Mouse (Mus musculus) thymus, adult 2 months (tissue): Measurements from ENCODE around the gene Tasp1. TPM values are rescaled to one million over a fixed set of nuclear protein-coding genes. Genes with fewer than 3 reads are reported as not detected.

Experiments
- DNase-seq: peaks from one replicate; pipeline ENCODE4 v3.0.0; 2021
- H3K27ac ChIP-seq: fragments of 200-500 bp; 2 replicates; pipeline ENCODE4 v1.5.1; 2012; ENCODE audit warnings: low read length, control low read depth; ENCODE audit not compliant: control insufficient read depth, insufficient read depth
- H3K27me3 ChIP-seq: fragments of 200-500 bp; 2 replicates; pipeline ENCODE4 v1.6.1; 2012; ENCODE audit warnings: mild to moderate bottlenecking, low read length, moderate library complexity, mixed read lengths; ENCODE audit not compliant: control insufficient read depth, insufficient read depth
- H3K36me3 ChIP-seq: fragments of 200-500 bp; 2 replicates; pipeline ENCODE4 v1.6.1; 2012; ENCODE audit warnings: mild to moderate bottlenecking, low read length, moderate library complexity; ENCODE audit not compliant: control insufficient read depth, insufficient read depth
- H3K4me1 ChIP-seq: fragments of 200-500 bp; replicated peaks from 2 replicates; pipeline ENCODE4 v1.6.1; 2012; ENCODE audit warnings: low read length; ENCODE audit not compliant: control insufficient read depth, insufficient read depth
- H3K4me3 ChIP-seq: fragments of 200-500 bp; 2 replicates; pipeline ENCODE4 v1.5.1; 2012; ENCODE audit warnings: mild to moderate bottlenecking, low read length, control low read depth, moderate library complexity; ENCODE audit not compliant: control insufficient read depth, insufficient read depth
- CTCF ChIP-seq: fragments of 200-500 bp; IDR thresholded peaks from 2 replicates; pipeline ENCODE4 v1.5.1; 2012; ENCODE audit warnings: mild to moderate bottlenecking, control low read depth, low read length, moderate library complexity, borderline replicate concordance; ENCODE audit not compliant: control insufficient read depth, poor library complexity, insufficient read depth; ENCODE audit errors: extremely low read depth
- POLR2A ChIP-seq: fragments of 200-500 bp; IDR thresholded peaks from 2 replicates; pipeline ENCODE4 v1.6.1; 2012; ENCODE audit warnings: mild to moderate bottlenecking, low read length, control low read depth, moderate library complexity; ENCODE audit not compliant: control insufficient read depth, poor library complexity, insufficient read depth; ENCODE audit errors: extremely low read depth
- WGBS: fragments of 180-500 bp; shearing (Covaris S2); methylation state at CpG from one replicate; pipeline ENCODE4 v1.1.7; 2018; 5-methylcytosine and 5-hydroxymethylcytosine counted together
- polyA plus RNA-seq: library from polyadenylated mRNA; depleted of rRNA; stranded (reverse); fragments of >200 nt; gene quantifications from 2 replicates; pipeline ENCODE4 v1.2.3, GENCODE M21; 2012

Gene Tasp1
- polyA plus RNA-seq, 1 experiment: 7.1 TPM

- TF ChIP-seq CTCF (no peak), POLR2A (no peak)
- H3K4me1 ChIP-seq: no peaks in the 10 kb centered on the region
- H3K36me3 ChIP-seq: no peaks in the 10 kb centered on the region
- H3K27ac ChIP-seq: no peak overlapping the region
- H3K4me3 ChIP-seq: no peak overlapping the region
- no peak for DNase-seq
- no peaks in the 10 kb centered on the region for H3K27me3 ChIP-seq
These were observed 175.1 kb downstream of the Tasp1 start for GRCm38 (mm10) chr2:139891405-139892089.

DNA sequence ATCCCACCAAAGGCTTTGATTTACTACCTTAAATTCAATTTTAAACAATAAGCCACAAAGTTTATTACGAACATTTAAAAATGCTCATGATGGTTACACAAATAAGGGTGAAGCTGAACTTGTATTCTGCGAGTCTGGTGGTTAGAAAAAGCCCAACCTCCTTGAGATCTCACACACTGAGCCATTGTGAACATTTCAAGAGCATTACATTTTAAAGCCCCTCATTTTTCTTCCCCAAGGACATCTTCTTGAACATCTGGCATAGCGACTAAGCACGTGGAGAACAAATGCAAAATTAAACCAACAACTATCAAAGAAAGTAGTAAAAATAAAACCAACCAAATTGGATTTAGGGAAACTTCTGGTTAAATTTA lies 182.4 kb downstream of the Tasp1 start:
- no peak overlapping the region for H3K27ac ChIP-seq
- DNase-seq: no peak
- WGBS: 98% methylated on average over 4 of the region's 4 CpGs

DNA sequence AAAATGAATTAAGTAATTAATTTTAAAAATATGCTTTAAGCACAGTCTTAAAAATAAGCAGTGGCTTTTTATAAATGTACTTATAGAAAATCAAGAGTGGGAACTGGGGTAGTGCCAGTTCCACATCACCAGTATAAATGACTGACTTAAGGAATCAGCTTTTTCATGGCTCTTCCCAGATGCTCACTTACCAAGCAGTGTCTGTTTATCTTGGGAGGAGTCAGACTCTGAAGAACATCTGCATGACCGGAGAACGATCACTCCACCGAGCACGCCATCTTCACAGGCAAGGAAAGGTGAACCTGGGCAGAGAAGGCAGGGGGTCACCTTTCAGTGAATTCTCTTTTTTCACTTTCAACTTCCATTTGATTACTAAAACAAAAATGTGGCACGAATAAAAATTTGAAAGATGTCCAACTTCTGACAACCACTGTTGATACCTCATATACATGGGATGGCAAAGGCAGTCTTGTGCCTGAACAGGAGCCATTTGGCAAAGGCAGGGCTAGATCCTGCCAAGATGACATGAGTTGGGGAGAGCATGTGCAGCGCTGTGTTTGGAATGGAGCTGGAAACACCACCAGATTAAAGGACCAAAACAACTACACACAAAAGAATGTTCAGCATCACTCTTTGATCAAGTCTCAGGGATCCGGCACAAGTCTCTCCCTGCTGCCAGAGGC lies 182.9 kb downstream of the Tasp1 start:
- TF ChIP-seq POLR2A (no peak), CTCF (no peak)
- 95% methylated on average over 7 of the region's 7 CpGs for WGBS
- no peak for DNase-seq

More for the DNA sequence above, 182.4 kb downstream of the Tasp1 start:
- Histone ChIP-seq H3K27me3 (no peaks in the 10 kb centered on the region), H3K4me3 (no peak overlapping the region), H3K4me1 (no peaks in the 10 kb centered on the region), H3K36me3 (peaks cover 9% of the 10 kb centered on the region; the same call in 1 of the 2 replicates)
- TF ChIP-seq POLR2A: no peak
- no peak for TF ChIP-seq CTCF

DNA sequence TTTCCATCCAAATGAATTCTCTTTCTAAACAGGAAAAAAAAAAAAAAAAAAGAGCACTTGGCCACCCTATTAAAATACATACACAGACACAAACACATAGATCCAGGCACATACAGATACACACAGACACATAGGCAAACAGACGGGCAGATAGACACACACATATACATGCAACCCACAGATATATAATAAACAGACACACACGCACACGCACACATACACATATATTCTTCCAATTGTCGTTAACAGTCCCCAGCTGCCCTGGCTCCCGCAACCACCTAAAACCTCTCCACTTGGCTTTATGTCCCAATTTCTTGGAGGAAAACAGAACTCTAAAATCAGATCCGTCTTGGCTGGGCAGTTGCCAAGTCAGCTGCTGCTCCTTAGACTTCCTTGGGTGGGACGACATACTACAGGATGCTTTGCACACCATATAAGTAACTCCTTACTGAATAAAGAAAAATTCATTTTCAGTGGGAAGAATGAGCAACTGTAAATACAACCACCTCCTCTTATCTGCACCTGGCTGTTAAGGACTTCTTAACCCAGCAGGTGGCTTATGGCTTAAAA lies 188.5 kb downstream of the Tasp1 start:
- H3K27me3 ChIP-seq: no peaks in the 10 kb centered on the region
- H3K36me3 ChIP-seq: peaks cover 9% of the 10 kb centered on the region; the same call in 1 of the 2 replicates
- H3K4me3 ChIP-seq: no peak overlapping the region
- H3K27ac ChIP-seq: no peak overlapping the region
- H3K4me1 ChIP-seq: no peaks in the 10 kb centered on the region
- DNase-seq: no peak
- TF ChIP-seq CTCF (no peak), POLR2A (no peak)
- WGBS: 97% methylated on average over 7 of the region's 7 CpGs

More for the DNA sequence above, 182.9 kb downstream of the Tasp1 start:
- Histone ChIP-seq H3K4me1 (no peaks in the 10 kb centered on the region), H3K4me3 (no peak overlapping the region), H3K27ac (no peak overlapping the region), H3K27me3 (no peaks in the 10 kb centered on the region), H3K36me3 (peaks cover 9% of the 10 kb centered on the region; the same call in 1 of the 2 replicates)

DNA sequence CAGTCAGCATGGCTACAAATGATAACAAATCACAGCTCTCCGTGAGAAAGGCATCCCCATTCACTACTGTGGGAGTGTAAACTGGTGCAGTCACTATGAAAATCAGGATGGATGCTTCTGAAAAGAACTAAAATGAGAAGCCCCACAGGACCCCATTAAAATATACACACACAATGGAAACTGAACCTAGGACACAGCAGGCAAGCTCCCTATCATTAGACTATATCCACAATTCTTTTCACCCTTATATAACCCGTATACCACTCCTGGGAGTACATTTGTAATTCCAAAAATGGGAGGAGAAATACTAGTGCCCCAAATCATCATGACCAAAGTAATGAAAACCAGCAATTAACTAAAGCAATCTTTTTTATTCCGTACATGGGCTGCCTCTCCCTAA lies 190.7 kb downstream of the Tasp1 start:
- DNase-seq: no peak
- TF ChIP-seq POLR2A (no peak), CTCF (no peak)
- H3K4me1 ChIP-seq: no peaks in the 10 kb centered on the region

DNA sequence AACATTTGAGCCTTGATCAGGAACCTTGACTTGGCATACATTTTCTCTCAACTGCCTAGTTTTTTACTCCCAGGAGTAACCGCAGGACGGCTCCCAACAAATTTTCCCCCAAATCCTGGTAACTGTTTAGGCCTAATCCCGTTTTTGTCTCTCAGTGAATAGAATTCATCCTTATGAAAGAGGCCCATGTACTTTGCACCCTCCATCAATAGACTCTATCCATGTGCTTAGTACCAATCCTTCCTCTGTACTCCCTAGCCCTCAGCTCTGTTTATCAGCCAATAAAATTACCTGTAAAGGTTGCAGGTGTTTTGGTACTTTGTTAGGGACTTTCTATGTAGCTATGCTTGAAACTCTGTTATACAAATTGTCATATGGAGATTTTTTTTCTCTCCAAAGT lies 192.4 kb downstream of the Tasp1 start:
- WGBS: 93% methylated on average over 3 of the region's 3 CpGs
- no peak overlapping the region for H3K27ac ChIP-seq
- TF ChIP-seq CTCF: no peak
- H3K4me1 ChIP-seq: no peaks in the 10 kb centered on the region
- DNase-seq: no peak
- no peak overlapping the region for H3K4me3 ChIP-seq
- no peaks in the 10 kb centered on the region for H3K27me3 ChIP-seq
- no peaks in the 10 kb centered on the region for H3K36me3 ChIP-seq

More for the DNA sequence above, 190.7 kb downstream of the Tasp1 start:
- Histone ChIP-seq H3K4me3 (no peak overlapping the region), H3K36me3 (0 out of 2 replicates have a peak, but pooled peaks cover 4% of the 10 kb centered on the region), H3K27me3 (no peaks in the 10 kb centered on the region), H3K27ac (no peak overlapping the region)
- 98% methylated on average over 3 of the region's 3 CpGs for WGBS
